Mouse (Mus musculus) liver, embryonic 11.5 days (tissue): ENCODE measurements around the gene Olfm2. TPM values are rescaled to one million over a fixed set of nuclear protein-coding genes. Genes with fewer than 3 reads are reported as not detected.

Experiments used
- ATAC-seq: fragments of 200-750 bp; cut with Nextera tagmentation; replicated peaks from 2 replicates; pipeline ENCODE4 v1.8.0; 2017; ENCODE audit warnings: moderate number of reproducible peaks, mild to moderate bottlenecking, moderate TSS enrichment, moderate library complexity; ENCODE audit not compliant: low FRiP score
- DNase-seq: peaks from one replicate; pipeline ENCODE4 v3.0.0-alpha.2; 2017; ENCODE audit warnings: low spot score
- H3K27ac ChIP-seq: fragments of 300-500 bp; sonication (generic); 2 replicates; pipeline ENCODE4 v1.5.1; 2014; ENCODE audit warnings: mild to moderate bottlenecking, low read depth, low read length, control low read depth
- H3K27me3 ChIP-seq: fragments of 300-500 bp; sonication (generic); replicated peaks from 2 replicates; pipeline ENCODE4 v1.6.1; 2014; ENCODE audit warnings: low read length, mixed read lengths; ENCODE audit not compliant: control insufficient read depth, insufficient read depth
- H3K36me3 ChIP-seq: fragments of 300-500 bp; sonication (generic); 2 replicates; pipeline ENCODE4 v1.6.1; 2014; ENCODE audit warnings: mild to moderate bottlenecking, low read length, moderate library complexity, mixed read lengths; ENCODE audit not compliant: control insufficient read depth, insufficient read depth
- H3K4me1 ChIP-seq: fragments of 300-500 bp; sonication (generic); replicated peaks from 2 replicates; pipeline ENCODE4 v1.6.1; 2014; ENCODE audit warnings: low read length, mixed read lengths; ENCODE audit not compliant: control insufficient read depth, insufficient read depth
- H3K4me2 ChIP-seq: fragments of 300-500 bp; sonication (generic); 2 replicates; pipeline ENCODE4 v1.6.1; 2014; ENCODE audit warnings: mild to moderate bottlenecking, control low read depth, moderate library complexity
- H3K4me3 ChIP-seq: fragments of 300-500 bp; sonication (generic); 2 replicates; pipeline ENCODE4 v1.5.1; 2014; ENCODE audit warnings: low read depth, low read length, control low read depth
- H3K9ac ChIP-seq: fragments of 300-500 bp; sonication (generic); 2 replicates; pipeline ENCODE4 v1.6.1; 2014; ENCODE audit warnings: low read depth, low read length, control low read depth
- H3K9me3 ChIP-seq: fragments of 300-500 bp; sonication (generic); 2 replicates; pipeline ENCODE4 v1.6.1; 2016; ENCODE audit warnings: low read length, inconsistent platforms, mixed read lengths; ENCODE audit not compliant: control insufficient read depth
- WGBS: fragments of 180-500 bp; shearing (Covaris S2); extraction: QIAGEN DNeasy Blood & Tissue Kit; methylation state at CpG from one replicate; pipeline ENCODE4 v1.1.7; 2014; 5-methylcytosine and 5-hydroxymethylcytosine counted together
- polyA plus RNA-seq: library from polyadenylated mRNA; unstranded; fragments of >200 nt; fragmentation: Nextera tagmentation; extraction: Ambion mirVana; gene quantifications from 2 replicates; pipeline ENCODE4 v1.2.1, GENCODE M21; 2014

The Olfm2 gene
- polyA plus RNA-seq, 1 experiment from 2014 or later: 1.3 TPM

DNA sequence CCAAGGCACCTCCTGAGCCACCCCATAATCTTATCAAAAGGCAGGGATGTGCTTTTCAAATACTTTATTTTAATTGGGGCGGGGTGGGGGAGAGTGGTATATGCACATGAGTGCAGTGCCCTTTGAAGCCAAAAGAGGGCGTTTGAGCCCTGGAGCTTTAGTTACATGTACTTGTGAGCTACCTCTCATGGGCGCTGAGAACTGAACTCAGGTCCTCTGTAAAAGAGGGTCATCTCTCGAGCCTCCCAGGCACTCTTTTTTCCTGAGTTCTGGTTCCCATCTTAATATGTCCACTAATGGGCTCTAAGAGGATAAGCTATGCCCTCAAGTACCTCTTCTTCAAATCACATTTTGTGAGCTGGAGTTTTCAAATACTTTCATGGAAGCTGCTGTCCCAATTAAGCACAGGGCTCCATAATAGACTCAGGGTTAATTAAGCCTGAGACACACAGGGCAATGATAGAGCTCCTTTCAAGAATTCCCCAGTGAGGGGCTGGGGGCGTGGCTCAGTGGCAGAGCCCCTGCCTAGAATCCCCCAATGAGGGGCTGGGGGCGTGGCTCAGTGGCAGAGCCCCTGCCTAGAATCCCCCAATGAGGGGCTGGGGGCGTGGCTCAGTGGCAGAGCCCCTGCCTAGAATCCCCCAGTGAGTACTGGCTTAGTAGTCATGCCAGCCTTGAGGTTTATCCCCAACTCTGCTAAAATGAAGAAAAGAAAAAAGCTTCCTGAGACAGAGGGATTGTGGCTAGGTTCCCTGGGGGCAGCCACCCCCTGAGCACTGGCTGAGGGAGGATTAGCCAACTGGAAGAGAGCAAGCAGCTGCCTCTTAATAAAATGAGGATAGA is 64.4 kb downstream of the Olfm2 start:
- Histone ChIP-seq H3K4me2 (no peak overlapping the region), H3K4me1 (no peaks in the 10 kb centered on the region), H3K27ac (no peak overlapping the region), H3K4me3 (no peak overlapping the region), H3K9ac (no peak overlapping the region), H3K27me3 (no peaks in the 10 kb centered on the region), H3K9me3 (no peaks in the 10 kb centered on the region), H3K36me3 (no peaks in the 10 kb centered on the region)
- 42% methylated on average over 7 of the region's 7 CpGs for WGBS
- no peak for DNase-seq
- ATAC-seq: no peak

DNA sequence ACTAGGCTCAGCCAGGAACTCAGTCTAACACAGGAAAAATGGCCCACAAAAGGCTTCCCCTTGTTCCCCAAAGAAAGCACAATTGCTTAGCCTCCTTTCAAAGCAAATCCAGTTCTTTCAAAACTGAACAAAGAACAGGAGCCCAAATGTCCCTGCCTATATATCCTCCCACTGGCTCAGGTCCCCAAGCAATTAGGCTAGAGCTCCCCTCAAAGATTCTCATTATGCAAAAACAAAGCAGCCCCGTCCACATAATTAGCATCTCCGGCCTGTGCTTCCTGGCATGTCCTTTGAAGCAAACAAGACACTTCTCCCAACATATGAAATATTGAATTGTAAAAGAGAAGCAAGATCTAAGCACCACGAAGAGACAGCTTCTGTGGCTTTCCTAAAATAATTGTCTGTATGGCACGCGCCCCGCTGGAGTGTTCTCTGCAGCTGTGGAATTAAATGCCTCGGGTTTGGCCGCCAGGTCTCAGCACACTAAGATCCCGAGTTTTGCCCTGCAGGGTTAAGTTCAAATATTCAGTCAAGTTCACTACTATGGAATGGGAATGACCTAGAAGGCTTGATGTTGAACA is 65.7 kb downstream of the Olfm2 start:
- H3K4me2 ChIP-seq: no peak overlapping the region
- no peak for ATAC-seq
- no peak for DNase-seq
- H3K4me3 ChIP-seq: no peak overlapping the region
- WGBS: 78% methylated on average over 9 of the region's 9 CpGs
- no peaks in the 10 kb centered on the region for H3K4me1 ChIP-seq
- no peaks in the 10 kb centered on the region for H3K36me3 ChIP-seq
- no peaks in the 10 kb centered on the region for H3K9me3 ChIP-seq
- H3K27ac ChIP-seq: no peak overlapping the region
- H3K27me3 ChIP-seq: no peaks in the 10 kb centered on the region
- H3K9ac ChIP-seq: no peak overlapping the region

DNA sequence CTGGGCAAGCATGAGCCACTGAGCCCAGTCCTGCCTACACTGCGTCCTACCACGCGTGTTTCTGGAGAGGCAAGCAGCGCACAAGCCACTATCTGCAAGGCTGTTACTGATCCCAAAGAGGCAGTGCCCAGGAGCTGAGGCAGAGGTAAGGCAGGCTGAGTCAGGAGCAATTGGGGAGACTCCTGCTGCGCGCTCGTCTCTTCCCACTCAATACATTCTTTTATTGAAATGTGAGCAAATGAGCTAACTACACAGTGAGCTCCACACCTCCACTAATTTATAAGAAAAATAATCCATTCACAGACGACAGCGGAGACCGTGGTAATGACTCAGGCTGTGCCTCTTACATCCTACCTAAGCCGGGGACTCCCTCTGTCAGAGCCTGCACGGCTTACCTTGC is 68.3 kb downstream of the Olfm2 start:
- no peaks in the 10 kb centered on the region for H3K27me3 ChIP-seq
- H3K4me2 ChIP-seq: no peak overlapping the region
- DNase-seq (no peak), ATAC-seq (no peak)
- no peaks in the 10 kb centered on the region for H3K36me3 ChIP-seq
- no peak overlapping the region for H3K27ac ChIP-seq
- no peak overlapping the region for H3K9ac ChIP-seq
- no peaks in the 10 kb centered on the region for H3K4me1 ChIP-seq
- H3K9me3 ChIP-seq: no peaks in the 10 kb centered on the region
- WGBS: 87% methylated on average over 12 of the region's 12 CpGs
- no peak overlapping the region for H3K4me3 ChIP-seq

DNA sequence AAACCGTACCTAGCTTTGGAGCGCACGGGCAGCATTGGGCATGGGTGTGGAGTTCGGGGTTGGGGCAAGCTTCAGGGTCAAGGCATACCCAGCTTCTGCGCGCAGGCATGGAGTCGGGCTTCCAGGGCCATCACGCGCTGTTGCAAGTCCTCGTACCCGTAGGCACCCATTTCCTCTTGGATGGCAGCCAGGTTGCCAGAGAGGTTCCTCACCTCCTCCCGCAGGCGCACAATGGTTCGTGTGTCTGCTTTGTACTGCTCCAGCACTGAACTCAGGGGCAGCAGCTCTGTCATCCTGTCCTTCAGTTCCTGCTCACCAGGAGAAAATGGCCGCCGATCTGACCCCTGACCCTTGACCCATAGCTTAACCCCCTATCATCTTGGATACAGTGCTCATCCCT is 74.1 kb downstream of the Olfm2 start:
- H3K36me3 ChIP-seq: no peaks in the 10 kb centered on the region
- H3K9me3 ChIP-seq: no peaks in the 10 kb centered on the region
- no peak overlapping the region for H3K4me2 ChIP-seq
- no peak overlapping the region for H3K4me3 ChIP-seq
- DNase-seq: no peak
- no peak overlapping the region for H3K9ac ChIP-seq
- 89% methylated on average over 16 of the region's 16 CpGs for WGBS
- no peaks in the 10 kb centered on the region; the same call in 1 of the 2 replicates for H3K4me1 ChIP-seq
- no peaks in the 10 kb centered on the region for H3K27me3 ChIP-seq
- no peak overlapping the region for H3K27ac ChIP-seq
- no peak for ATAC-seq

DNA sequence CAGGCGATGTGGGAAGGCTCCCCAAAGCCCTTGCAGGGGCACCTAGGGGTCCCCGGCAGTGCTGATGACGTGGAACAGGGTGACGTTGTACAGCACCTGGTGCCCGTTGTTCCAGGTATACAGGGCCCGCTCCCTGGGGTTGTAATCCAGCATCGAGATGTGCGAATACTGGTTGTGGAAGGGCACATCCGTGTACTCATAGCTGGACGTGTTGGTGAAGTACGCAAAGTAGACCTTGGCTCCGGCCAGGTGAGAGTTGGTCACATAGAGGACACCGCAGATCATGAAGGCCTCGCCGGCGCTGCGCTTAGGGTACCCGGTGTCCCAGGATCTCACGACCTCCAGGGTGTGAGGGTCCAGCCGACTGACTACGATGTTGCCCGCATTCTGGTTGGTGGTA is 78.1 kb downstream of the Olfm2 start:
- Histone ChIP-seq H3K4me2 (no peak overlapping the region), H3K9me3 (no peaks in the 10 kb centered on the region), H3K4me3 (no peak overlapping the region), H3K27me3 (no peaks in the 10 kb centered on the region), H3K27ac (no peak overlapping the region), H3K9ac (no peak overlapping the region), H3K4me1 (peaks cover 11% of the 10 kb centered on the region), H3K36me3 (peaks cover 17% of the 10 kb centered on the region)
- DNase-seq (no peak), ATAC-seq (no peak)
- WGBS: 90% methylated on average over 22 of the region's 22 CpGs

DNA sequence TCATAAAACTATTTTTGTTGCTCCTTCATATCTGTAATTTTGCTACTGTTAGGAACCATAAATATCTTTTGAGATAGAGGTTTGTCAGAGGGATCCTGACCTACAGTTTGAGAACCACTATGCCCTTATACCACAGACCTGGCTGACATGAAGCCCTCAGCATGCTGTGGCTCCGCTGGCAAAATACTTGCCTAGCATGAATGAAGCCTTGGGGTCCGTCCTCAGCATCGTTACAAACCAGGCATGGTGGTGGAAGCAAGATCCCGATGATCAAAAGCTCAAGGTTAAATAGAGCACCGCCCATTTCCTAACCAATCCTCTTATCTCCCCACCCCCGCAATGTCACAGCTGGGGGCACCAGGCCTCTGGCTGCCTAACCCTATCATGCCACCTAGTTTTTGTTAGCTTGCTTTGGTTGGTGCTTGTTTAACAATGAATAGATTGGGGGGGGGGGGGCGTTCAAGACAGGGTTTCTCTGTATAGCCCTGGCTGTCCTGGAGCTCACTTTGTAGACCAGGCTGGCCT is 79.6 kb downstream of the Olfm2 start:
- Histone ChIP-seq H3K27ac (no peak overlapping the region), H3K9me3 (no peaks in the 10 kb centered on the region), H3K9ac (no peak overlapping the region), H3K36me3 (peaks cover 30% of the 10 kb centered on the region), H3K27me3 (no peaks in the 10 kb centered on the region), H3K4me2 (peak overlapping the region; percentile 33; the same call in 1 of the 2 replicates), H3K4me3 (no peak overlapping the region), H3K4me1 (peaks cover 11% of the 10 kb centered on the region)
- peak; percentile 62 for ATAC-seq
- 8% methylated on average over 7 of the region's 7 CpGs for WGBS
- DNase-seq: no peak

DNA sequence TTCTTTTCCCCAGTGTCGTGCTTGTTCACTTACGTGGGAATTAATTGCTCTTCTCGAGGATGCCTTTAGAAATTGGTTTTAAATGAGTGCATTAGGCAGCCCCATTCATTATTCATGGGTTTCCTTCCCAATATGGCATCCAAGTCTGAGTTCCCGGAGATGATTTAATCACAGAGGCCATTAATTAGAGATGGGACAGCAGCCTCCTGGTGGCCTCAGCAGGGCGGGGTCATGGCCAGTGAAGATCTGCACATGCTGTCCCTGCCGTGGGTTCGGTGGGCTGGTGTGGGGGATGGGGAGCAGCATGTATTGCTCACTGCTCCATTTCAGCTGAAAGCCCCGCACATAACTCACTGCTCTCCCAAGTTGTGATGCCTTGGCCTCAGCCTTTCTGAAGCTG is 80.2 kb downstream of the Olfm2 start:
- Histone ChIP-seq H3K27me3 (no peaks in the 10 kb centered on the region), H3K9ac (no peak overlapping the region), H3K4me3 (no peak overlapping the region), H3K9me3 (no peaks in the 10 kb centered on the region), H3K4me2 (no peak overlapping the region), H3K36me3 (peaks cover 33% of the 10 kb centered on the region), H3K27ac (no peak overlapping the region), H3K4me1 (peaks cover 11% of the 10 kb centered on the region)
- ATAC-seq: no peak
- no peak for DNase-seq
- 32% methylated on average over 8 of the region's 8 CpGs for WGBS

DNA sequence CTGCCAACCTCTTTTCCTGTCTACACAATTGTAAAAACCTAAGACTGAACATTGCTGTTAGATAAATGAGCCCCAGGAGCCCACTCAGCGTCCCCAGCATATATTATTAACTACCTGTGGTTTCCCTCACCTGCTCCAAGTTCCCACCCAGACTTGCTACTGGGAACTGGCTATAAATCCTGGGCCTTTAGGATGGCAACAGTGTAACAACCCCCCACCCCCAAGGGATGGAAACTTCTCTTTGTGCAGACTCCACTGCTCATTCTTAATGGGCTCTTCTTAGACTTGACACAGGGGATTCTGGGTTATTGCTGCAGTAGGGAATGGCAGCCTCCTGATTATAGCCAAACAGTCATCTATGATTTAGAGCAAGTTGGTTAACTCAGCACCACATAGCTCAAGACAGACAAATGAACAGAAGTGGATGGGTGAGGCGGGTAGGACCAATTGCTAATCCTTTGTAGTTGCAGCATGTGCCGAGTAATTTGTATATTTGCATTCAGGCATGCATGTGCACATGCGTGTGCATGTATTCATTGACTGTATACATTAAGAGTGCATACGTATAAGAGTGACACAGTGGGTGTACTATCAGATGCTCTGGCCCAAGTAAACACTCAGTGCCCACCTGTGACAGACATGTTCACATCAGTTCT is 81.0 kb downstream of the Olfm2 start:
- Histone ChIP-seq H3K4me2 (no peak overlapping the region), H3K27ac (no peak overlapping the region), H3K36me3 (peaks cover 38% of the 10 kb centered on the region), H3K9me3 (no peaks in the 10 kb centered on the region), H3K4me3 (no peak overlapping the region), H3K4me1 (peaks cover 11% of the 10 kb centered on the region), H3K27me3 (no peaks in the 10 kb centered on the region), H3K9ac (no peak overlapping the region)
- ATAC-seq (no peak), DNase-seq (no peak)
- WGBS: 85% methylated on average over 5 of the region's 5 CpGs
